Mouse (Mus musculus) heart, postnatal 0 days (tissue): ENCODE data around the gene Acads.

Experiments used
- CTCF ChIP-seq: IDR thresholded peaks from 2 replicates; pipeline ENCODE4 v1.5.1; 2016; ENCODE audit warnings: antibody characterized with exemption, control low read depth, low read depth
- EP300 ChIP-seq: IDR thresholded peaks from 2 replicates; pipeline ENCODE4 v1.6.1; 2016; ENCODE audit warnings: antibody characterized with exemption, low read depth

- TF ChIP-seq EP300 (no peak), CTCF (no peak)
These were observed 1.8 kb upstream of the Acads start for GRCm38 (mm10) chr5:115120978-115121377.
